Mouse (Mus musculus) CH12.LX (cell line): ENCODE measurements around the gene Nucb1.

ENCODE experiments used
- CHD2 ChIP-seq: IDR thresholded peaks from 2 replicates; pipeline ENCODE4 v1.6.1; 2011; ENCODE audit warnings: low read length, improper control_type of control experiment
- CTCF ChIP-seq, 2 experiments: IDR thresholded peaks in 1 of 2; conservative IDR thresholded peaks in 1 of 2; 2 replicates each; pipeline ENCODE4 v1.5.1; 2011 to 2012; ENCODE audit warnings: low read depth in 2 of 2, low read length in 2 of 2, improper control_type of control experiment in 1 of 2, inconsistent platforms in 1 of 2, mild to moderate bottlenecking in 1 of 2, moderate library complexity in 1 of 2
- ETS1 ChIP-seq: conservative IDR thresholded peaks from 2 replicates; pipeline ENCODE4 v1.6.1; 2012; ENCODE audit warnings: low read depth, mild to moderate bottlenecking, inconsistent platforms, low read length, improper control_type of control experiment, moderate library complexity
- HCFC1 ChIP-seq: IDR thresholded peaks from 2 replicates; pipeline ENCODE4 v1.6.1; 2012; ENCODE audit warnings: low read depth, mild to moderate bottlenecking, inconsistent platforms, low read length, improper control_type of control experiment
- MAX ChIP-seq: IDR thresholded peaks from 2 replicates; pipeline ENCODE4 v1.6.1; 2011; ENCODE audit warnings: low read length, improper control_type of control experiment
- MAZ ChIP-seq: IDR thresholded peaks from 2 replicates; pipeline ENCODE4 v1.6.1; 2012; ENCODE audit warnings: low read depth, mild to moderate bottlenecking, inconsistent platforms, low read length, improper control_type of control experiment, moderate library complexity
- POLR2A ChIP-seq: IDR thresholded peaks from 2 replicates; pipeline ENCODE4 v1.6.1; 2011; ENCODE audit warnings: low read depth, mild to moderate bottlenecking, improper control_type of control experiment, low read length
- SIN3A ChIP-seq: IDR thresholded peaks from 2 replicates; pipeline ENCODE4 v1.6.1; 2012; ENCODE audit warnings: low read length, improper control_type of control experiment, inconsistent platforms
- ZKSCAN1 ChIP-seq: IDR thresholded peaks from 2 replicates; pipeline ENCODE4 v1.6.1; 2012; ENCODE audit warnings: low read depth, inconsistent platforms, low read length, improper control_type of control experiment, borderline replicate concordance

- TF ChIP-seq CTCF (conservative IDR thresholded peaks at IDR 0.05 in 1 of 2, IDR thresholded peaks at IDR 0.05 in 1 of 2; ENCODE audit: low read depth in 2 of 2, low read length in 2 of 2) = no peak
- no peak for TF ChIP-seq MAX
- TF ChIP-seq POLR2A = no peak
- TF ChIP-seq MAZ = no peak
- TF ChIP-seq SIN3A = no peak
- no peak for TF ChIP-seq ZKSCAN1
- peak; percentile 47; the same call in 1 of the 2 replicates for TF ChIP-seq ETS1
- TF ChIP-seq CHD2 = no peak
- TF ChIP-seq HCFC1 = no peak
Measured at GRCm38 (mm10) chr7:45523678-45524170, 13.5 kb upstream of the Nucb1 start.
